Mouse (Mus musculus): ENCODE data around the gene Ergic2. TPM values are rescaled to one million over a fixed set of nuclear protein-coding genes. Genes with fewer than 3 reads are reported as not detected.

Gene Ergic2
- polyA plus RNA-seq, 1 experiment from 2014 or later = 148 TPM

Other genes with a start within 250 kb of the Ergic2 start
- gene Far2, start 165.1 kb downstream of the Ergic2 start, polyA plus RNA-seq (2015; fragmentation: Nextera tagmentation; extraction: Ambion mirVana) = 1.1 and 1.3 TPM in 2 replicates
- 1.7 and 3.3 TPM in 2 replicates for gene Tmtc1, start 232.0 kb upstream of the Ergic2 start, polyA plus RNA-seq (2015; fragmentation: Nextera tagmentation; extraction: Ambion mirVana)

All from heart, embryonic 16.5 days (tissue).